Mouse (Mus musculus) E14TG2a.4 (cell line): ENCODE data around the gene Dis3l2.

ENCODE experiments used
- CTCF ChIP-seq: conservative IDR thresholded peaks from 2 replicates; pipeline ENCODE4 v1.5.1; 2014; ENCODE audit warnings: low read length
- NANOG ChIP-seq: IDR thresholded peaks from 2 replicates; pipeline ENCODE4 v1.6.1; 2014; ENCODE audit warnings: borderline replicate concordance, low read length, mixed read lengths
- POU5F1 ChIP-seq: IDR thresholded peaks from 2 replicates; pipeline ENCODE4 v1.6.1; 2014; ENCODE audit warnings: low read length, borderline replicate concordance

DNA sequence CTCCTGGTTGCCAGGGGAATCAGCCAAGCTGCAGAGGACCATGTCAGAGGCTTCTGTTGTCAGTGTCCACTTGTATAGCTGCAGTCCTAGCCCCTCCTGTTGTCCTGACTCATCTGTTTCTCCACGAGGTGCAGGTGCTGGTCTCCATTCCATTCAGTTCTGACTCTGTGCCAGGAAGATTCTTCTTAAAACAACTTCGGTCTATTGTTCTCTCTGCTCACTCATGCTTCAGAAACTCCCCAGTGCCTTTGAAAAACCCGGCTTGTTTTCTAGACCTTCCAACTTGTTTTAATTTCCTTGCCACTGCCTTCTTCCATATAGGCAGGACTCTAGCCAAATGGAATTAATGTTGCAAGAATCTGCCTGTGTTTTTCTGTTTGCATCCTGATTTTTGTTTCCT, 39.3 kb downstream of the Dis3l2 start:
- no peak for TF ChIP-seq CTCF
- TF ChIP-seq POU5F1, result no peak
- no peak for TF ChIP-seq NANOG
